Mouse (Mus musculus): Measurements from ENCODE around the gene Rrn3. TPM values are rescaled to one million over a fixed set of nuclear protein-coding genes. Genes with fewer than 3 reads are reported as not detected.

Rrn3 gene
- polyA plus RNA-seq, 1 experiment from 2014 or later = 63.6 TPM

- H3K9ac ChIP-seq = peak overlapping the region; percentile 90
- H3K9me3 ChIP-seq (replicated peaks) = no peaks in the 10 kb centered on the region
These were observed 39.4 kb downstream of the Rrn3 start for GRCm38 (mm10) chr16:13819806-13820500.

GRCm38 (mm10) chr16:13820771-13821170 is 40.3 kb downstream of the Rrn3 start:
- Histone ChIP-seq H3K4me3 (no peak overlapping the region; the same call in 1 of the 2 replicates), H3K36me3 (peaks cover 19% of the 10 kb centered on the region), H3K27ac (ENCODE audit: poor library complexity, severe bottlenecking) (no peak overlapping the region), H3K9me3 (replicated peaks) (no peaks in the 10 kb centered on the region), H3K9ac (no peak overlapping the region), H3K4me2 (peak overlapping the region; percentile 87), H3K27me3 (replicated peaks) (no peaks in the 10 kb centered on the region), H3K4me1 (replicated peaks) (peaks cover 33% of the 10 kb centered on the region)
- no peak for ATAC-seq (ENCODE audit: insufficient number of reproducible peaks, low FRiP score)
- WGBS = 93% methylated on average over 5 of the region's 5 CpGs

More at GRCm38 (mm10) chr16:13819806-13820500, 39.4 kb downstream of the Rrn3 start:
- H3K4me3 ChIP-seq = peak overlapping the region; percentile 84
- H3K4me2 ChIP-seq = peak overlapping the region; percentile 87
- H3K27ac ChIP-seq (ENCODE audit: poor library complexity, severe bottlenecking) = peak overlapping the region; percentile 91
- H3K36me3 ChIP-seq = peaks cover 26% of the 10 kb centered on the region
- peaks cover 28% of the 10 kb centered on the region for H3K4me1 ChIP-seq (replicated peaks)
- 0 out of 2 replicates have a peak, but pooled peaks have one; percentile 0 for ATAC-seq (ENCODE audit: insufficient number of reproducible peaks, low FRiP score)
- no peaks in the 10 kb centered on the region for H3K27me3 ChIP-seq (replicated peaks)
- WGBS = 30% methylated on average over 12 of the region's 12 CpGs

- Histone ChIP-seq H3K27me3 (replicated peaks) (no peaks in the 10 kb centered on the region), H3K36me3 (peaks cover 46% of the 10 kb centered on the region), H3K9ac (no peak overlapping the region), H3K4me3 (no peak overlapping the region), H3K4me2 (no peak overlapping the region), H3K4me1 (replicated peaks) (peaks cover 25% of the 10 kb centered on the region), H3K27ac (ENCODE audit: poor library complexity, severe bottlenecking) (no peak overlapping the region), H3K9me3 (replicated peaks) (no peaks in the 10 kb centered on the region)
- ATAC-seq (ENCODE audit: insufficient number of reproducible peaks, low FRiP score) = no peak
- 66% methylated on average over 7 of the region's 7 CpGs for WGBS
These were observed 45.4 kb downstream of the Rrn3 start for GRCm38 (mm10) chr16:13825781-13826490.

GRCm38 (mm10) chr16:13826511-13826910 is 46.0 kb downstream of the Rrn3 start:
- H3K9ac ChIP-seq = no peak overlapping the region
- H3K4me3 ChIP-seq = no peak overlapping the region
- no peaks in the 10 kb centered on the region for H3K27me3 ChIP-seq (replicated peaks)
- 73% methylated on average over 4 of the region's 4 CpGs for WGBS
- peaks cover 48% of the 10 kb centered on the region for H3K36me3 ChIP-seq
- no peaks in the 10 kb centered on the region for H3K9me3 ChIP-seq (replicated peaks)
- no peak for ATAC-seq (ENCODE audit: insufficient number of reproducible peaks, low FRiP score)
- H3K4me1 ChIP-seq (replicated peaks) = peaks cover 24% of the 10 kb centered on the region
- no peak overlapping the region for H3K27ac ChIP-seq (ENCODE audit: poor library complexity, severe bottlenecking)
- H3K4me2 ChIP-seq = no peak overlapping the region

GRCm38 (mm10) chr16:13830444-13830843 is 49.9 kb downstream of the Rrn3 start:
- Histone ChIP-seq H3K4me1 (replicated peaks) (peaks cover 11% of the 10 kb centered on the region), H3K36me3 (peaks cover 78% of the 10 kb centered on the region), H3K9ac (no peak overlapping the region), H3K27ac (ENCODE audit: poor library complexity, severe bottlenecking) (no peak overlapping the region), H3K9me3 (replicated peaks) (no peaks in the 10 kb centered on the region), H3K4me3 (no peak overlapping the region), H3K27me3 (replicated peaks) (no peaks in the 10 kb centered on the region), H3K4me2 (no peak overlapping the region)
- 91% methylated on average over 10 of the region's 10 CpGs for WGBS
- ATAC-seq (ENCODE audit: insufficient number of reproducible peaks, low FRiP score) = no peak

- peaks cover 90% of the 10 kb centered on the region for H3K36me3 ChIP-seq
- ATAC-seq (ENCODE audit: insufficient number of reproducible peaks, low FRiP score) = no peak
- WGBS = 85% methylated on average over 5 of the region's 5 CpGs
- H3K27ac ChIP-seq (ENCODE audit: poor library complexity, severe bottlenecking) = no peak overlapping the region
- no peak overlapping the region for H3K9ac ChIP-seq
- H3K27me3 ChIP-seq (replicated peaks) = no peaks in the 10 kb centered on the region
- no peak overlapping the region for H3K4me2 ChIP-seq
- H3K9me3 ChIP-seq (replicated peaks) = no peaks in the 10 kb centered on the region
- H3K4me1 ChIP-seq (replicated peaks) = 0 out of 2 replicates have a peak, but pooled peaks cover under 1% of the 10 kb centered on the region
- no peak overlapping the region for H3K4me3 ChIP-seq
These were observed 51.1 kb downstream of the Rrn3 start for GRCm38 (mm10) chr16:13831606-13832005.

- H3K4me1 ChIP-seq (replicated peaks) = no peaks in the 10 kb centered on the region
- no peak overlapping the region for H3K27ac ChIP-seq (ENCODE audit: poor library complexity, severe bottlenecking)
- H3K9ac ChIP-seq = no peak overlapping the region
- WGBS = 91% methylated on average over 5 of the region's 5 CpGs
- no peaks in the 10 kb centered on the region for H3K9me3 ChIP-seq (replicated peaks)
- no peak for ATAC-seq (ENCODE audit: insufficient number of reproducible peaks, low FRiP score)
- no peak overlapping the region for H3K4me2 ChIP-seq
- H3K27me3 ChIP-seq (replicated peaks) = no peaks in the 10 kb centered on the region
- no peak overlapping the region for H3K4me3 ChIP-seq
- H3K36me3 ChIP-seq = peaks cover 94% of the 10 kb centered on the region
These were observed 53.9 kb downstream of the Rrn3 start for GRCm38 (mm10) chr16:13834382-13834781.

GRCm38 (mm10) chr16:13840056-13840455 is 59.5 kb downstream of the Rrn3 start:
- Histone ChIP-seq H3K9me3 (replicated peaks) (no peaks in the 10 kb centered on the region), H3K4me2 (no peak overlapping the region), H3K4me1 (replicated peaks) (no peaks in the 10 kb centered on the region), H3K36me3 (peaks cover 86% of the 10 kb centered on the region), H3K9ac (no peak overlapping the region), H3K27me3 (replicated peaks) (no peaks in the 10 kb centered on the region), H3K27ac (ENCODE audit: poor library complexity, severe bottlenecking) (no peak overlapping the region), H3K4me3 (no peak overlapping the region)
- WGBS = 88% methylated on average over 7 of the region's 7 CpGs
- no peak for ATAC-seq (ENCODE audit: insufficient number of reproducible peaks, low FRiP score)

- H3K9ac ChIP-seq = no peak overlapping the region
- no peak overlapping the region for H3K4me2 ChIP-seq
- no peak overlapping the region for H3K4me3 ChIP-seq
- H3K36me3 ChIP-seq = peaks cover 87% of the 10 kb centered on the region
- no peaks in the 10 kb centered on the region for H3K27me3 ChIP-seq (replicated peaks)
- H3K27ac ChIP-seq (ENCODE audit: poor library complexity, severe bottlenecking) = no peak overlapping the region
- ATAC-seq (ENCODE audit: insufficient number of reproducible peaks, low FRiP score) = no peak
- H3K4me1 ChIP-seq (replicated peaks) = no peaks in the 10 kb centered on the region
- no peaks in the 10 kb centered on the region for H3K9me3 ChIP-seq (replicated peaks)
- 84% methylated on average over 3 of the region's 3 CpGs for WGBS
These were observed 60.4 kb downstream of the Rrn3 start for GRCm38 (mm10) chr16:13840956-13841355.

GRCm38 (mm10) chr16:13845031-13845430 is 64.5 kb downstream of the Rrn3 start:
- Histone ChIP-seq H3K4me3 (no peak overlapping the region), H3K36me3 (peaks cover 63% of the 10 kb centered on the region), H3K4me1 (replicated peaks) (no peaks in the 10 kb centered on the region), H3K9me3 (replicated peaks) (no peaks in the 10 kb centered on the region), H3K9ac (no peak overlapping the region), H3K27me3 (replicated peaks) (no peaks in the 10 kb centered on the region), H3K27ac (ENCODE audit: poor library complexity, severe bottlenecking) (no peak overlapping the region), H3K4me2 (no peak overlapping the region)
- no peak for ATAC-seq (ENCODE audit: insufficient number of reproducible peaks, low FRiP score)
- WGBS = 90% methylated on average over 5 of the region's 5 CpGs

GRCm38 (mm10) chr16:13846675-13847074 is 66.2 kb downstream of the Rrn3 start:
- no peaks in the 10 kb centered on the region for H3K9me3 ChIP-seq (replicated peaks)
- H3K4me1 ChIP-seq (replicated peaks) = no peaks in the 10 kb centered on the region
- no peaks in the 10 kb centered on the region for H3K27me3 ChIP-seq (replicated peaks)
- no peak overlapping the region for H3K4me3 ChIP-seq
- no peak overlapping the region for H3K27ac ChIP-seq (ENCODE audit: poor library complexity, severe bottlenecking)
- H3K9ac ChIP-seq = no peak overlapping the region
- no peak overlapping the region for H3K4me2 ChIP-seq
- H3K36me3 ChIP-seq = peaks cover 48% of the 10 kb centered on the region
- 81% methylated on average over 1 of the region's 1 CpGs for WGBS
- ATAC-seq (ENCODE audit: insufficient number of reproducible peaks, low FRiP score) = no peak

Data from heart, embryonic 12.5 days (tissue).